Mouse (Mus musculus) forelimb bud, embryonic 11.5 days (tissue): ENCODE results near the gene Anks1b.
A peak's percentile ranks its signal among the peaks of the same experiment; 100 is the strongest.

Source experiments
- DNase-seq: peaks from one replicate; pipeline ENCODE4 v3.0.0-alpha.2; 2012; ENCODE audit warnings: low read depth, low spot score

Gene Anks1b

GRCm38 (mm10) chr10:90373469-90373868, 500.2 kb downstream of the Anks1b start:
- peak; percentile 37 for DNase-seq

- DNase-seq = peak; percentile 40
These were observed 503.3 kb downstream of the Anks1b start for GRCm38 (mm10) chr10:90376605-90377004.

- no peak for DNase-seq
These were observed 506.8 kb downstream of the Anks1b start for GRCm38 (mm10) chr10:90380062-90380461.

GRCm38 (mm10) chr10:90380704-90381339, 507.5 kb downstream of the Anks1b start:
- peak; percentile 21 for DNase-seq

GRCm38 (mm10) chr10:90400382-90400781, 527.1 kb downstream of the Anks1b start:
- no peak for DNase-seq

- DNase-seq = no peak
These were observed 535.2 kb downstream of the Anks1b start for GRCm38 (mm10) chr10:90408484-90408883.

GRCm38 (mm10) chr10:90431527-90431926, 558.2 kb downstream of the Anks1b start:
- no peak for DNase-seq

GRCm38 (mm10) chr10:90431974-90432373, 558.7 kb downstream of the Anks1b start:
- no peak for DNase-seq

GRCm38 (mm10) chr10:90432479-90432878, 559.2 kb downstream of the Anks1b start:
- DNase-seq = no peak

GRCm38 (mm10) chr10:90441036-90441435, 567.7 kb downstream of the Anks1b start:
- no peak for DNase-seq

- no peak for DNase-seq
These were observed 568.3 kb downstream of the Anks1b start for GRCm38 (mm10) chr10:90441656-90442055.

GRCm38 (mm10) chr10:90464906-90465305, 591.6 kb downstream of the Anks1b start:
- DNase-seq = no peak

GRCm38 (mm10) chr10:90465426-90465825, 592.1 kb downstream of the Anks1b start:
- no peak for DNase-seq

- no peak for DNase-seq
These were observed 594.2 kb downstream of the Anks1b start for GRCm38 (mm10) chr10:90467546-90467945.

- no peak for DNase-seq
These were observed 620.1 kb downstream of the Anks1b start for GRCm38 (mm10) chr10:90493436-90493835.

- no peak for DNase-seq
These were observed 620.8 kb downstream of the Anks1b start for GRCm38 (mm10) chr10:90493996-90494642.

GRCm38 (mm10) chr10:90494981-90495516, 621.7 kb downstream of the Anks1b start:
- no peak for DNase-seq

GRCm38 (mm10) chr10:90507561-90507960, 634.3 kb downstream of the Anks1b start:
- no peak for DNase-seq

GRCm38 (mm10) chr10:90512801-90513200, 639.5 kb downstream of the Anks1b start:
- DNase-seq = no peak

- no peak for DNase-seq
These were observed 658.5 kb downstream of the Anks1b start for GRCm38 (mm10) chr10:90531813-90532212.

- no peak for DNase-seq
These were observed 662.1 kb downstream of the Anks1b start for GRCm38 (mm10) chr10:90535370-90535769.

- DNase-seq = no peak
These were observed 673.3 kb downstream of the Anks1b start for GRCm38 (mm10) chr10:90546635-90547034.

GRCm38 (mm10) chr10:90562906-90563305, 689.6 kb downstream of the Anks1b start:
- DNase-seq = no peak
